Mouse (Mus musculus) brain, embryonic 14.5 days (tissue): Measurements from ENCODE around the gene 2810004N23Rik. TPM values are rescaled to one million over a fixed set of nuclear protein-coding genes. Genes with fewer than 3 reads are reported as not detected.

Experiments used
- DNase-seq: peaks from one replicate; pipeline ENCODE4 v3.0.0-alpha.2; 2011; ENCODE audit warnings: low read depth
- CTCF ChIP-seq: fragments of 200-500 bp; IDR thresholded peaks from 2 replicates; pipeline ENCODE4 v1.5.1; 2012; ENCODE audit warnings: inconsistent platforms, mild to moderate bottlenecking, moderate library complexity, borderline replicate concordance; ENCODE audit not compliant: insufficient read depth, insufficient read length; ENCODE audit errors: extremely low read depth
- POLR2A ChIP-seq: fragments of 200-500 bp; IDR thresholded peaks from 2 replicates; pipeline ENCODE4 v1.6.1; 2012; ENCODE audit warnings: mild to moderate bottlenecking, inconsistent platforms, borderline replicate concordance; ENCODE audit not compliant: poor library complexity, insufficient read depth, insufficient read length, severe bottlenecking; ENCODE audit errors: extremely low read depth
- polyA plus RNA-seq: library from polyadenylated mRNA; depleted of rRNA; stranded (reverse); fragments of >200 nt; gene quantifications from 2 replicates; pipeline ENCODE4 v1.2.3, GENCODE M21; 2012

2810004N23Rik gene
- polyA plus RNA-seq, 1 experiment: 23.7 TPM

DNA sequence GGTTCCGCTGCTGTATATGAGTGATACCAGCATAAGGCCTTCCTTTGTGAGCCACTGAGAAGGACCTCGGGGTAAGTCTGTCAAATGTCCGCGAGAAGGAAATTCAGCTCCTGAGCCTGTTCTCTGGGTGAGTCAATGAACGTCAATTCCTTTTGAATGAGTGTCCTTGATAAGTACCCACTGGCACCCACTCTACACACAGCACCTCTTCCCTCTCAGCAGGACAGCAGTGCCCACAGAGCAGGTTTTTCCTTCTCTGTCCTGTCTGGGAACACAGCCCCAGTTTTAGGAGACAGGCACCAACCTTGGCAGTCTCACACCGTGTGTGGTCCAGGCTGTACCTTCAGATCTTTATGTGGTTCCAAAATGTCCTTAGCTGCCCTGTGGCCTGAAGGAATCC lies 31.0 kb downstream of the 2810004N23Rik start:
- no peak for DNase-seq
- TF ChIP-seq POLR2A: no peak
- TF ChIP-seq CTCF: no peak

DNA sequence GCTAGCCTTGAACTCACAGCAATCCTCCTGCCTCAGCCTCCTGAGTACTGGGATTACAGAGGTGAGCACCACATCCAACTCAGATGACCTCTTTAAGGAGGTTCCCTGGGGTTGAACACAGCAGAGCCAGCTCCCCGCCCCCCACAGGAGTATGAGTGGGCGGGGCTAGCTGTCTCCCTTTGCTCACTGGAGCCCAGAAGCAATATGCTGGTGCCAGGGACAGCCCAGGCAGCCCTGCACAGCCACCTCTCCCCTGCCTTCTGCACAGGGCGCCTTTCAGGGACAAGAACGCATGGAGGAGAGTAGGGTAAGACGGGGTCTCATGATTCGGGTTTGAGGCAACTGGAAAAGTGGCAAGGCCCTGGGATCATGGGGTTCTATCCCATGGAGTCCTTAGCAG lies 31.4 kb downstream of the 2810004N23Rik start:
- no peak for TF ChIP-seq POLR2A
- TF ChIP-seq CTCF: no peak
- DNase-seq: no peak

DNA sequence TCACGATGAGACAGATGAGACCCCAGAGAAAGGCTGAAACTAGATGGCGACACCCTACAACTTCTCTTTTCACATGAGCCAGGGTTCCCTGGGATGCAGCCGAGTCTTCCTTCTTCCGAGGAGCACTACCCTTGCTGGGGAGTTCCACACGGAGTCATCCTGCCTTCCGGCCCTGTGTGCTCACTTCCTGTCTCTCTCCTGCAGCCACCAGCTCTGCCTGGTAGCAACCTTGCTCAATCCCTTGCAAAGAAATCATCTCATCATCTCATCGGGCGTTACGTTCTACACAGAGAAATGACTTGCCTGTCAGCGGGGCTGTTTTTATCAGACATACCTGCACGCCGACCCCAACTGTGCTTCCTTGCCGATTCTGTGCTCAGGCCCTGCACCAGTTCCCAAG lies 32.9 kb downstream of the 2810004N23Rik start:
- no peak for DNase-seq
- TF ChIP-seq CTCF (no peak), POLR2A (no peak)

DNA sequence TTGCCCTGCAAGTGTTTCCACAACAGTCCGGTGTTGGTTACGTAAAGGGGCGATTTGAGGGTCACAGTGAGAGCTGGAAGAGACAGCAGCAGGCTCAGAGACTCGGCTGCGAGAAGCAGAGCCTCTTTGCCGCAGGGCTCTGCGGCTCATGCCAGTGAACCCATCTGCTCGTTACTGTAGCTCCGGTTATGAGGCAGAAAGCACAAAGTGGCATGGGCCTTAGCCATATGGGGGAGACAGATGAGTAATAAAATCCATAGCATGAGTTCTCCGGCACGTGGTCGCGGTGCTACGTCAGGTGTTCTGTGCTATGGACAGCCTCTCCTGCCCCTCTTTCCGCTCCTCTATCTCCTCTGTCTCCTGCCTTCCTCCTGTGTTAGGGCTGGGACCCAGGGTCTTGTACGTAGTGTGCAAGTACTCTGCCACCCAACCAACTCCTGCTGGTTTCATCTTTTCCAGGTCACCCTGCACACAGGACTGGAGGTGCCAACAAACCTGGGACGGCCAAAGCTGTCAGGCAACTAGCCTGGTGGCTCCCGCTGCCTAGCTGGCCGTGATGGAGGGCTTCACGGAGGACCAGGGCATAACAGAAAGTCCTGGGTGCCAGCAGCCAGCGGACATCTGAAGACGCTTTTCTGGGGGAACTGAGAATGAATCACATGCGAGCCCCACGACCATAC lies 34.2 kb downstream of the 2810004N23Rik start:
- TF ChIP-seq CTCF (no peak), POLR2A (no peak)
- peak; percentile 58 for DNase-seq

DNA sequence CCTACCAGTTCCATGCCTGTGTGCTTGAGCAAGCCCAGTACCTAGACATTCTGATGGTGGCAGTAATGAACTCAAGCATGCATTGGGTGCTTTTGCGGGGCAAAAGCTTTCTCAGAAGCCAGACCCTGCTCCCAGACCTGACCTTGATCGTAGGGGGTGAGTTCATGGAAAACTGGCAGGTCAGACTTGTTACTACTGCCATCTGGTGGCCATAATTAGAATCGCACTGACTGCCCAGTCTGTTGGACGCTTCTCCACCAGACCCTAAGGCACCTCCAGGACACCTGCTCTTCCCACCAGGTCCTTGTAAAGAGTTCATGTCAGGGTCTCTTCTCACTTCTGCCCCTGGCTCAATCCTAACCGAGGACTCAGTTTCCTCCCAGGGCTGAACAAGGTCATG lies 35.5 kb downstream of the 2810004N23Rik start:
- TF ChIP-seq CTCF (peak; percentile 78), POLR2A (no peak)
- peak; percentile 64 for DNase-seq

DNA sequence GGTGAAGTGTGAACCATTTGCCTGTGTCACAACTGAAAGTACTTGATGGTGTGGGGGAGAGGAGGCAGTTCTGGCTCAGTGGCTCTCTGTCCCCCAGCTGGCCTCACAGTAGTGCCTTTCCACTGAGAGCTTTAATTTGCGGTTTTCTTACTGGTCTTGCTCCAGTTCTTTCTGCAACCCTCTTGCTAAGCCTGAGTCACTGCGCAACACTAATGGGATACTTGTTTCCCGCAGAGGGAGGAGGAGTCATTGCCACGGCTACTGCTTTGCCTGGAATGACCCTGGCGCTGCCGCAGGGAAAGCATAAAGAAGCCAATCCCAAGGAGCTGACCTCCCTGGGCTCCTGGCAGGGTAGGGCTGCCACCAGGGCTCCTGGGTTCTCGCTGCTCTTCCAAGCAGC lies 36.3 kb downstream of the 2810004N23Rik start:
- no peak for TF ChIP-seq CTCF
- TF ChIP-seq POLR2A: no peak
- DNase-seq: no peak

DNA sequence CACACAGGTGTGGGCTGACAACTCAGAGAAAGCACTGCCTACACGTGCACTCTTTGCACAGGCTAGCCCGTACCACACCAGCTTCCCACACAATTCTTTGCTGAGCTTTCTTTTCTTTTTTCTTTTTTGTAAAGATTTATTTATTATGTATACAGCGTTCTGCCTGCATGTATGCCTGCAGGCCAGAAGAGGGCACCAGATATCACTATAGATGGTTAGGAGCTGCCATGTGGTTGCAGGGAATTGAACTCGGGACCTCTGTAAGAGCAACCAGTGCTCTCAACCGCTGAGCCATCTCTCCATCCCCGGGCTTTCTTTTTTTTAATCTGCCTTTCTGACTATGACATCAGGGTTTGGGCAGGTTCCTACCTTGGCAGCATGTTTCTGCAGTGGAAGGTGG lies 39.4 kb downstream of the 2810004N23Rik start:
- no peak for DNase-seq
- TF ChIP-seq CTCF (no peak; the same call in 1 of the 2 replicates), POLR2A (no peak)

DNA sequence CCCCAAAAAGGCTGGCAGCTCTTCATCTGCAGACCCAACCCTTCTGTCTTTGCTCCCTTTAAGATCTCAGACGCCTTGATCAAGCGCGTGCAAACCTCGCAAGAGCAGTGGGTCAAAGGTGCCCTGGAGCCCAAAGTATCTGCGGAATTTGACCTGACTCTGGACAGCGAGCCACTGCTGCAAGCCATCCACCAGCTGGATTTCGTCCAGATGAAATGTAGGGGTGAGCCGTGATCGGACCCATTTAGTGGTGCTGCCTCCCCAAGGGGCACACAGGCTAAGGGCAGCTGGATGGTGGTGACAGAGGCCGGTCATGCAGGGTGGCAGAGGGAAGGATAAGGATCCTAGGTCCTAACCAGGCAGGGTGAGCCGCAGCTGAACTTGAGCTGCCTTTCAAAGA lies 42.8 kb downstream of the 2810004N23Rik start:
- TF ChIP-seq POLR2A: no peak
- no peak for TF ChIP-seq CTCF
- DNase-seq: no peak

DNA sequence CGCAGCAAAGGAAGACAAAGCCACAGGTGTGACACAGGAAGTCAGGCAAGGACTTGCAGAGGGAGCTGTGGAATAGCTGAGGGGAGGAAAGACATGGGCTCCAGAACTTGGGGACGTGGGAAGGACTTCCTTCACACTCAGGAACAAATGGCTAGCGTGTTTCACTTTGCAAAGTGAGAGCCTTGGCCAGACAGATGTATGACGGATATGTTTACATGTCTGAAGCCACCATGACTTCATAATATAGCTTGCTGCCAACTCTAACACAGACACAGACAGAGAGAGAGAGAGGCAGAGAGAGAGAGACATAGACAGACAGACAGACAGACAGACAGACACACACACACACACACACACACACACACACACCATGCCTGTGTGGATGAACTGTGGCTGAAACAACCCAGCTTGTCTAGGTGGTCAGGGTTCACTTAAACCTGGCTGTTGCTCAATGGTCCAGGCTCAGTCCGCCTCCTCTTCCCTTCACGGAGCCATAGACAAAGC lies 43.3 kb downstream of the 2810004N23Rik start:
- TF ChIP-seq POLR2A: no peak
- no peak for TF ChIP-seq CTCF
- DNase-seq: no peak

DNA sequence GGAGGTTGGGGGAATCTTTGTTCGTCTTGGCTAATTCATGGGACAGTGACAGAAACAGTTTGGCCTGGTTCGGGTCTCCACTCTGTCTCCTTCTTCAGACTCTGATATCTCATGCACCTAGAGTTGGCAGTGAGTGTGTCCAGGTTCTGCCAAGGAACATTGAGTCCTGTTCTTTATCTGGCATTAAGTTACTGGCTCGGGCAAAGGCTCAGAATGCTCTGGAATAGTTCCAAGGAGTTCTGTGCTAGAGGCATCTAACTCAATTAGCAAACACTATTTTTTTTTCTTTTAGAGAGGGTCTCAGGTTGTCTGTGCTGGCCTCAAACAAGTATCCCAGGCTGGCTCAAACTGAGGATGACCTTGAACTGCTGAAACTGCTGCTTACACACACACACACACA lies 45.6 kb downstream of the 2810004N23Rik start:
- TF ChIP-seq CTCF (no peak), POLR2A (no peak)

DNA sequence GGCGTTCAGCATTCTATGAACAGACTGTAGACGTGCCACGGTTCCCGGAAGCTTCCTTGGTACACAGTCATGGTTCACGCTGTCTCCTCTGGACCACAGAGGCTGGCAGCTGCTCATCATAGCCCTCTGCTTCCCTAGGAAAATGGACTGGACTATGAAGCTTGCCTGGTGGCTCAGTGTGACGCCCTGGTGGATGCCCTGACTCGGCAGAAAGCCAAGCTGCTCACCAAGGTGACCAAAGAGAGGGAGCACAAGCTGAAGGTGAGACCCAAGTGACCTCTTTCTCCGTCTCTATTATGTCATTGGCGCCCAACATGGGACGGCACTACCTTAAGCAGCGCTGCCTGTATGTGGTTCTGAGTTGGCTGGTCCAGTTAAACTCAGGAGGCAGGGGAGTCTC lies 46.1 kb downstream of the 2810004N23Rik start:
- TF ChIP-seq CTCF (no peak), POLR2A (no peak)
- no peak for DNase-seq

More for the DNA sequence above, 45.6 kb downstream of the 2810004N23Rik start:
- no peak for DNase-seq

DNA sequence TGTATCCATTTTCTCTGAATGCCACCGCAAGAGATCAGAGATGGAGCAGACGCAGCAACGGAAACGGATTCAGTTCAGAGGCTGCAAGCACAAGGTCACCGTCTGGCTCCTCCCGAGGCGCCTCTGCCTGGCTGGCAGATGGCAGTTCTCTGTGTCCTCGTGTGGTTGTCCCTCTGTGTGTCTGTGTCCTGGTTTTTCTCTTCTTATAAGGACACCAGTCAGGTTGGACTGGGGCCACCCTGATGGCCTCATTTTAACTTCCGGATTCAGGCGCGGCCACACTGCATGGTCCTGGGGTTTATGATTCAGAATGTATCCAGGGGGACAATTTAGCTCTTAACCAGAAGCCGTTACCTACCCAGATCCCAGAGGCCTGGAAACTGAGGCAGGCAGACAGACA lies 47.0 kb downstream of the 2810004N23Rik start:
- no peak for DNase-seq
- TF ChIP-seq CTCF (no peak), POLR2A (no peak)
